Mouse (Mus musculus) small intestine, adult 2 months (tissue): ENCODE data around the gene Tmem40.

Experiments used
- CTCF ChIP-seq: fragments of 200-500 bp; IDR thresholded peaks from 2 replicates; pipeline ENCODE4 v1.5.1; 2012; ENCODE audit warnings: low read depth, mild to moderate bottlenecking, control low read depth, inconsistent platforms, low read length, moderate library complexity, mixed read lengths; ENCODE audit not compliant: insufficient replicate concordance, insufficient read length; ENCODE audit errors: extremely low read depth
- POLR2A ChIP-seq: fragments of 200-500 bp; IDR thresholded peaks from 2 replicates; pipeline ENCODE4 v1.6.1; 2012; ENCODE audit warnings: low read depth, mild to moderate bottlenecking, control low read depth, inconsistent platforms, low read length, moderate library complexity

DNA sequence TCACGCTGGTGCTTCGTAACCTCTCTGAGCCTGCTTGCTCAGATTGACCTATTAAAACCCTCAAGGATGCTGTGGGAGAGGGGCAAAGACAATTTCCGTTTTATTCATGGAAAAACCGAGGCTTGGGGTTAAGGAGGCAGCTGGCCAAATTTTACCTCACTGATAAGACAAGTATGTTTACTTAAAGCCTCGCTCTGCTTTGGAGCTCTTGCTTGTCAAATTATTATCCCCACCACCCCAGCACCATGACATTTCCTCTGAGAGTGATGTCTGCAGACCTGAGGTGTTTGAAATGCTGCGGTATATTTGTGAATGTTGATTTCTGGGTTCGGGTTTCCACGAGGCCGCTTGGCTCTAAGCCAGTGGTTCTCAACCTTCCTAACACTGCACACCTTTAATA, 14.2 kb upstream of the Tmem40 start:
- TF ChIP-seq CTCF (no peak), POLR2A (no peak)
